Mouse (Mus musculus) embryonic facial prominence, embryonic 10.5 days (tissue): ENCODE measurements around the gene Zbtb16. TPM values are rescaled to one million over a fixed set of nuclear protein-coding genes. Genes with fewer than 3 reads are reported as not detected.

Source experiments
- DNase-seq: peaks from one replicate; pipeline ENCODE4 v3.0.0-alpha.2; 2017; ENCODE audit warnings: low spot score
- H3K27ac ChIP-seq: fragments of 300-500 bp; sonication (generic); replicated peaks from 2 replicates; pipeline ENCODE4 v1.5.1; 2016; ENCODE audit warnings: mild to moderate bottlenecking
- H3K27me3 ChIP-seq: fragments of 300-500 bp; sonication (generic); replicated peaks from 2 replicates; pipeline ENCODE4 v1.6.1; 2016; ENCODE audit warnings: low read depth, mild to moderate bottlenecking; ENCODE audit not compliant: poor library complexity, severe bottlenecking
- H3K36me3 ChIP-seq: fragments of 300-500 bp; sonication (generic); replicated peaks from 2 replicates; pipeline ENCODE4 v1.6.1; 2016; ENCODE audit warnings: mild to moderate bottlenecking, moderate library complexity
- H3K4me1 ChIP-seq: fragments of 300-500 bp; sonication (generic); 2 replicates; pipeline ENCODE4 v1.6.1; 2016
- H3K4me3 ChIP-seq: fragments of 300-500 bp; sonication (generic); 2 replicates; pipeline ENCODE4 v1.5.1; 2016; ENCODE audit warnings: mild to moderate bottlenecking, moderate library complexity
- H3K9me3 ChIP-seq: fragments of 300-500 bp; sonication (generic); 2 replicates; pipeline ENCODE4 v1.6.1; 2016; ENCODE audit warnings: mild to moderate bottlenecking
- WGBS: fragments of 180-500 bp; shearing (Covaris S2); methylation state at CpG from one replicate; pipeline ENCODE4 v1.1.7; 2016; 5-methylcytosine and 5-hydroxymethylcytosine counted together
- polyA plus RNA-seq: library from polyadenylated mRNA; unstranded; fragments of >200 nt; fragmentation: Nextera tagmentation; extraction: Ambion mirVana; gene quantifications from 2 replicates; pipeline ENCODE4 v1.2.1, GENCODE M21; 2016

Zbtb16 gene
- polyA plus RNA-seq: 15.8 and 21.0 TPM in 2 replicates

- H3K36me3 ChIP-seq: peaks cover 26% of the 10 kb centered on the region
- H3K27ac ChIP-seq: peak within 1 kb of the TSS; percentile 85
- no peaks in the 10 kb centered on the region for H3K9me3 ChIP-seq
- peaks cover 95% of the 10 kb centered on the region for H3K27me3 ChIP-seq
- WGBS: under 1% methylated on average over 77 of the region's 78 CpGs
- peaks cover 72% of the 10 kb centered on the region for H3K4me1 ChIP-seq
- peak; percentile 94 for DNase-seq
- peak within 1 kb of the TSS; percentile 89 for H3K4me3 ChIP-seq
Measured at GRCm38 (mm10) chr9:48835631-48836565, at the start of gene Zbtb16. Gene Zbtb16, minus strand, starts transcription at chr9:48836222.

- H3K36me3 ChIP-seq: no peaks in the 10 kb centered on the region
- H3K4me3 ChIP-seq: no peak overlapping the region
- no peaks in the 10 kb centered on the region for H3K9me3 ChIP-seq
- no peaks in the 10 kb centered on the region for H3K4me1 ChIP-seq
- H3K27ac ChIP-seq: no peak overlapping the region
- 90% methylated on average over 8 of the region's 8 CpGs for WGBS
- peaks cover 9% of the 10 kb centered on the region; the same call in 1 of the 2 replicates for H3K27me3 ChIP-seq
- DNase-seq: no peak
Measured at GRCm38 (mm10) chr9:48872896-48873295, 36.9 kb upstream of the Zbtb16 start.

GRCm38 (mm10) chr9:48866523-48867121, 30.6 kb upstream of the Zbtb16 start:
- Histone ChIP-seq H3K36me3 (no peaks in the 10 kb centered on the region), H3K27me3 (peaks cover 23% of the 10 kb centered on the region; the same call in 1 of the 2 replicates), H3K4me1 (peaks cover 19% of the 10 kb centered on the region), H3K4me3 (no peak overlapping the region), H3K27ac (no peak overlapping the region; the same call in 1 of the 2 replicates), H3K9me3 (no peaks in the 10 kb centered on the region)
- 81% methylated on average over 12 of the region's 12 CpGs for WGBS
- no peak for DNase-seq

GRCm38 (mm10) chr9:48865235-48865634, 29.2 kb upstream of the Zbtb16 start:
- Histone ChIP-seq H3K36me3 (no peaks in the 10 kb centered on the region), H3K9me3 (no peaks in the 10 kb centered on the region), H3K4me3 (no peak overlapping the region), H3K4me1 (peaks cover 33% of the 10 kb centered on the region), H3K27ac (no peak overlapping the region), H3K27me3 (0 out of 2 replicates have a peak, but pooled peaks cover 27% of the 10 kb centered on the region)
- 46% methylated on average over 9 of the region's 9 CpGs for WGBS
- DNase-seq: no peak

- Histone ChIP-seq H3K27ac (no peak overlapping the region), H3K27me3 (0 out of 2 replicates have a peak, but pooled peaks cover 21% of the 10 kb centered on the region), H3K4me1 (peaks cover 31% of the 10 kb centered on the region), H3K36me3 (no peaks in the 10 kb centered on the region), H3K4me3 (no peak overlapping the region), H3K9me3 (no peaks in the 10 kb centered on the region)
- WGBS: 86% methylated on average over 10 of the region's 10 CpGs
- DNase-seq: no peak
Measured at GRCm38 (mm10) chr9:48861481-48861880, 25.5 kb upstream of the Zbtb16 start.

- Histone ChIP-seq H3K36me3 (no peaks in the 10 kb centered on the region), H3K27me3 (0 out of 2 replicates have a peak, but pooled peaks cover 15% of the 10 kb centered on the region), H3K9me3 (no peaks in the 10 kb centered on the region), H3K4me1 (peaks cover 28% of the 10 kb centered on the region), H3K4me3 (no peak overlapping the region), H3K27ac (no peak overlapping the region; the same call in 1 of the 2 replicates)
- WGBS: 3% methylated on average over 6 of the region's 6 CpGs
- peak; percentile 83 for DNase-seq
Measured at GRCm38 (mm10) chr9:48860526-48860845, 24.5 kb upstream of the Zbtb16 start.

- 21% methylated on average over 10 of the region's 10 CpGs for WGBS
- no peaks in the 10 kb centered on the region for H3K9me3 ChIP-seq
- H3K36me3 ChIP-seq: no peaks in the 10 kb centered on the region
- 0 out of 2 replicates have a peak, but pooled peaks cover 11% of the 10 kb centered on the region for H3K27me3 ChIP-seq
- H3K27ac ChIP-seq: no peak overlapping the region; the same call in 1 of the 2 replicates
- no peak overlapping the region for H3K4me3 ChIP-seq
- DNase-seq: no peak
- peaks cover 23% of the 10 kb centered on the region for H3K4me1 ChIP-seq
Measured at GRCm38 (mm10) chr9:48859828-48860525, 24.0 kb upstream of the Zbtb16 start.

- Histone ChIP-seq H3K36me3 (no peaks in the 10 kb centered on the region), H3K4me3 (no peak overlapping the region), H3K27ac (no peak overlapping the region), H3K4me1 (peaks cover 22% of the 10 kb centered on the region), H3K27me3 (0 out of 2 replicates have a peak, but pooled peaks cover 8% of the 10 kb centered on the region), H3K9me3 (no peaks in the 10 kb centered on the region)
- 79% methylated on average over 7 of the region's 7 CpGs for WGBS
- DNase-seq: no peak
Measured at GRCm38 (mm10) chr9:48857944-48858343, 21.9 kb upstream of the Zbtb16 start.

- DNase-seq: no peak
- Histone ChIP-seq H3K27ac (no peak overlapping the region), H3K27me3 (0 out of 2 replicates have a peak, but pooled peaks cover 3% of the 10 kb centered on the region), H3K4me1 (peaks cover 16% of the 10 kb centered on the region), H3K36me3 (no peaks in the 10 kb centered on the region), H3K9me3 (no peaks in the 10 kb centered on the region), H3K4me3 (no peak overlapping the region)
- 86% methylated on average over 4 of the region's 4 CpGs for WGBS
Measured at GRCm38 (mm10) chr9:48856240-48856639, 20.2 kb upstream of the Zbtb16 start.

- Histone ChIP-seq H3K4me3 (no peak overlapping the region), H3K4me1 (no peaks in the 10 kb centered on the region), H3K9me3 (no peaks in the 10 kb centered on the region), H3K27ac (no peak overlapping the region), H3K27me3 (no peaks in the 10 kb centered on the region), H3K36me3 (no peaks in the 10 kb centered on the region)
- DNase-seq: no peak
- 90% methylated on average over 5 of the region's 5 CpGs for WGBS
Measured at GRCm38 (mm10) chr9:48849531-48849930, 13.5 kb upstream of the Zbtb16 start.

- peaks cover 58% of the 10 kb centered on the region for H3K27me3 ChIP-seq
- H3K36me3 ChIP-seq: no peaks in the 10 kb centered on the region
- no peak overlapping the region for H3K27ac ChIP-seq
- WGBS: 90% methylated on average over 3 of the region's 3 CpGs
- DNase-seq: no peak
- no peak overlapping the region for H3K4me3 ChIP-seq
- no peaks in the 10 kb centered on the region for H3K9me3 ChIP-seq
- H3K4me1 ChIP-seq: peaks cover 37% of the 10 kb centered on the region
Measured at GRCm38 (mm10) chr9:48839568-48839967, 3.5 kb upstream of the Zbtb16 start.

- H3K27me3 ChIP-seq: peaks cover 70% of the 10 kb centered on the region
- H3K36me3 ChIP-seq: peaks cover 2% of the 10 kb centered on the region; the same call in 1 of the 2 replicates
- no peak overlapping the region for H3K4me3 ChIP-seq
- no peaks in the 10 kb centered on the region for H3K9me3 ChIP-seq
- no peak for DNase-seq
- H3K27ac ChIP-seq: no peak overlapping the region
- H3K4me1 ChIP-seq: peaks cover 49% of the 10 kb centered on the region
- 74% methylated on average over 4 of the region's 4 CpGs for WGBS
Measured at GRCm38 (mm10) chr9:48838346-48838745, 2.3 kb upstream of the Zbtb16 start.
